Comparison of ENCODE assay signal across 9 mouse cellular contexts in the genomic region with DNA sequence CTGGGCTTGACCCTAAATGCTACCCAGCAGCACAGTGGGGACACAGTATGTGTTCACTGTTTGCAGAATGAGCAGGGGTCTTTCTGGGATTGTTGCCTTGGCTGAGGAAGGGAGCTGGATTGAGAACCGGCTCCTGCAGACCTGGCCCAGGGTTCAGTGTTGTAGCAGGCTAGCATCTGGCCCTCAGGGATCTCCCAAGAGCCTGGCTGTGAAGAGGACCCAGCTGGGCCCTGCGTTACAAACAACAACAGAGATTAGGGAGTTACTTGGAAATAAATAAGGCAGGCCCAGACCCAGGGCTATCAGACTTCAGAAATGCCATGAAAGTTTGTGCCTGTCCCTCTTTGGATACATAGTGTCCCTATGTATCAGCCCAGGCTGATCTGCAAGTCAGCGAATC. TPM values are rescaled to one million over a fixed set of nuclear protein-coding genes. Genes with fewer than 3 reads are reported as not detected.
A peak's percentile ranks its signal among the peaks of the same experiment; 100 is the strongest.
DNase-seq lines count a peak whose midpoint lies in the region; ATAC-seq and TF ChIP-seq lines count a peak whose summit lies in the region.
"Had no signal": no experiment of that assay in that cellular context is flagged by ENCODE, and none has a peak within 500 bp of the region (broad histone marks: within the 10 kb centered on the region; RNA-seq: fewer than 3 reads in every experiment).

No protein-coding gene starts in this region.

- DNase-seq in heart, adult 2 months, result no peak
- no peak for DNase-seq in heart, postnatal 10 days
- DNase-seq in kidney, postnatal 0 days (ENCODE audit: low spot score), result no peak
- no peak for DNase-seq in kidney, postnatal 4 days
- no peak for DNase-seq in embryonic facial prominence, embryonic 10.5 days (ENCODE audit: low spot score)
- no peak for DNase-seq in spleen, postnatal 36 days (ENCODE audit: low spot score in 2 of 2)
- no peak for DNase-seq in embryo, embryonic 11 days
- DNase-seq: cerebellum, adult 9-11 months had no signal

- no peak overlapping the region for H3K4me3 ChIP-seq in heart, adult 2 months
- no peak overlapping the region for H3K4me3 ChIP-seq in kidney, postnatal 0 days (replicated peaks; ENCODE audit: low read depth, low read length)
- H3K4me3 ChIP-seq in embryonic facial prominence, embryonic 10.5 days, result no peak overlapping the region
- H3K4me3 ChIP-seq in liver, embryonic 15.5 days (replicated peaks), result no peak overlapping the region

- no peak overlapping the region for H3K4me2 ChIP-seq in kidney, postnatal 0 days (ENCODE audit: low read length)
- peak overlapping the region; percentile 64; the same call in 1 of the 2 replicates for H3K4me2 ChIP-seq in liver, embryonic 15.5 days

- no peak; the same call in 1 of the 2 replicates for TF ChIP-seq CTCF in heart, adult 2 months (IDR thresholded peaks at IDR 0.05)
- TF ChIP-seq CTCF in kidney, postnatal 0 days (IDR thresholded peaks at IDR 0.05; ENCODE audit: low read depth), result no peak

- no peak for TF ChIP-seq EP300 in heart, adult 2 months (IDR thresholded peaks at IDR 0.05; ENCODE audit: insufficient read depth, low read depth, low read length)

- peak overlapping the region; percentile 6; the same call in 1 of the 2 replicates for H3K9ac ChIP-seq in heart, adult 2 months (ENCODE audit: low read depth, low read length)
- no peak overlapping the region for H3K9ac ChIP-seq in kidney, postnatal 0 days (ENCODE audit: low read depth, low read length)
- no peak overlapping the region for H3K9ac ChIP-seq in liver, embryonic 15.5 days

- H3K79me2 ChIP-seq in heart, adult 2 months (replicated peaks; ENCODE audit: control insufficient read depth, insufficient read depth, low read length), result peaks cover 3% of the 10 kb centered on the region; the same call in 1 of the 2 replicates

- ATAC-seq in kidney, postnatal 0 days (replicated peaks; ENCODE audit: low FRiP score, low read depth), result no peak
- ATAC-seq in liver, embryonic 15.5 days (ENCODE audit: insufficient read depth), result no peak

- intact Hi-C loops in heart, adult 2 months (cut with DNase I), result loop anchor here (1.0 kb wide), 1 partner anchor 10 kb away; no protein-coding TSS in a partner anchor
- intact Hi-C loops in heart, postnatal 10 days (cut with DNase I), result loop anchor here (2.0 kb wide), 1 partner anchor 13 kb away; no protein-coding TSS in a partner anchor

- H3K27me3 ChIP-seq in heart, adult 2 months (ENCODE audit: control insufficient read depth, insufficient read depth, low read length), result no peaks in the 10 kb centered on the region
- H3K27me3 ChIP-seq in kidney, postnatal 0 days (ENCODE audit: insufficient read depth, low read length), result no peaks in the 10 kb centered on the region
- no peaks in the 10 kb centered on the region for H3K27me3 ChIP-seq in embryonic facial prominence, embryonic 10.5 days (replicated peaks; ENCODE audit: low read depth, poor library complexity, severe bottlenecking)
- H3K27me3 ChIP-seq in liver, embryonic 15.5 days, result no peaks in the 10 kb centered on the region

- H3K9me3 ChIP-seq in kidney, postnatal 0 days (replicated peaks; ENCODE audit: low read length), result no peaks in the 10 kb centered on the region
- no peaks in the 10 kb centered on the region for H3K9me3 ChIP-seq in embryonic facial prominence, embryonic 10.5 days
- H3K9me3 ChIP-seq in liver, embryonic 15.5 days (replicated peaks), result no peaks in the 10 kb centered on the region

- 51% methylated on average over 3 of the region's 3 CpGs for WGBS in heart, adult 2 months
- WGBS in kidney, postnatal 0 days, result 43% methylated on average over 3 of the region's 3 CpGs
- 71% methylated on average over 3 of the region's 3 CpGs for WGBS in embryonic facial prominence, embryonic 10.5 days
- WGBS in liver, embryonic 15.5 days (ENCODE audit: insufficient replicate concordance), result 52% methylated on average over 3 of the region's 3 CpGs

- H3K36me3 ChIP-seq in heart, adult 2 months (ENCODE audit: control insufficient read depth, insufficient read depth, low read length), result no peaks in the 10 kb centered on the region
- no peaks in the 10 kb centered on the region for H3K36me3 ChIP-seq in kidney, postnatal 0 days (ENCODE audit: insufficient read depth, low read length)
- no peaks in the 10 kb centered on the region for H3K36me3 ChIP-seq in embryonic facial prominence, embryonic 10.5 days (replicated peaks)
- H3K36me3 ChIP-seq in liver, embryonic 15.5 days (replicated peaks), result no peaks in the 10 kb centered on the region

- H3K4me1 ChIP-seq in heart, adult 2 months (ENCODE audit: control insufficient read depth, insufficient read depth, low read length), result peaks cover 26% of the 10 kb centered on the region
- peaks cover 8% of the 10 kb centered on the region; the same call in 1 of the 2 replicates for H3K4me1 ChIP-seq in kidney, postnatal 0 days (replicated peaks; ENCODE audit: insufficient read depth, low read length)
- H3K4me1 ChIP-seq in embryonic facial prominence, embryonic 10.5 days, result peaks cover 41% of the 10 kb centered on the region
- peaks cover 43% of the 10 kb centered on the region for H3K4me1 ChIP-seq in liver, embryonic 15.5 days (replicated peaks)

- peak overlapping the region; percentile 95 for H3K27ac ChIP-seq in heart, adult 2 months
- 0 out of 2 replicates have a peak overlapping the region, but pooled peaks have one; percentile 9 for H3K27ac ChIP-seq in kidney, postnatal 0 days
- peak overlapping the region; percentile 85 for H3K27ac ChIP-seq in embryonic facial prominence, embryonic 10.5 days (replicated peaks)
- H3K27ac ChIP-seq in liver, embryonic 15.5 days (replicated peaks), result peak overlapping the region; percentile 69; the same call in 1 of the 2 replicates

- no peak for TF ChIP-seq POLR2A in heart, adult 2 months (IDR thresholded peaks at IDR 0.05; ENCODE audit: insufficient read depth, low read depth, low read length)

RNA-seq across cellular contexts. Expression of a gene that starts 0.7 kb away (rescaled TPM):
- 100 to 1,000 TPM; 113 to 122 TPM for total RNA-seq in heart, adult 2 months (2021)
- polyA plus RNA-seq in heart, adult 2 months (2012; rRNA removed), result 230 and 239 TPM in 2 replicates
- total RNA-seq in heart, postnatal 10 days (2021), result 100 to 1,000 TPM; 152 to 166 TPM
- polyA plus RNA-seq in kidney, postnatal 0 days (2015; fragmentation: Nextera tagmentation; extraction: Ambion mirVana), result 71.6 and 76.3 TPM in 2 replicates
- polyA plus RNA-seq in embryonic facial prominence, embryonic 10.5 days (2016; fragmentation: Nextera tagmentation; extraction: Ambion mirVana), result 23.7 and 25.5 TPM in 2 replicates
- polyA plus RNA-seq in liver, embryonic 15.5 days (2015; fragmentation: Nextera tagmentation; extraction: Ambion mirVana), result 23.5 and 29.5 TPM in 2 replicates

RNA-seq across cellular contexts. Expression of a gene that starts 24.1 kb away (rescaled TPM):
- total RNA-seq in heart, adult 2 months (2021), result 100 to 1,000 TPM; 606 to 670 TPM
- polyA plus RNA-seq in heart, adult 2 months (2012; rRNA removed), result 584 and 623 TPM in 2 replicates
- 100 to 1,000 TPM; 522 to 538 TPM for total RNA-seq in heart, postnatal 10 days (2021)
- polyA plus RNA-seq in kidney, postnatal 0 days (2015; fragmentation: Nextera tagmentation; extraction: Ambion mirVana), result 38.7 and 41.6 TPM in 2 replicates
- 20.5 and 24.7 TPM in 2 replicates for polyA plus RNA-seq in embryonic facial prominence, embryonic 10.5 days (2016; fragmentation: Nextera tagmentation; extraction: Ambion mirVana)
- 4.7 and 6.6 TPM in 2 replicates for polyA plus RNA-seq in liver, embryonic 15.5 days (2015; fragmentation: Nextera tagmentation; extraction: Ambion mirVana)

RNA-seq across cellular contexts. Expression of a gene that starts 46.1 kb away (rescaled TPM):
- total RNA-seq in heart, adult 2 months (2021), result 100 to 1,000 TPM; 107 to 125 TPM
- polyA plus RNA-seq in heart, adult 2 months (2012; rRNA removed), result 129 and 174 TPM in 2 replicates
- 100 to 1,000 TPM in 1 of 2 experiments, 10 to 100 TPM in 1; 87.9 to 103 TPM for total RNA-seq in heart, postnatal 10 days (2021)
- 13.7 and 15.3 TPM in 2 replicates for polyA plus RNA-seq in kidney, postnatal 0 days (2015; fragmentation: Nextera tagmentation; extraction: Ambion mirVana)
- polyA plus RNA-seq in embryonic facial prominence, embryonic 10.5 days (2016; fragmentation: Nextera tagmentation; extraction: Ambion mirVana), result 17.1 and 17.3 TPM in 2 replicates
- 11.6 and 11.7 TPM in 2 replicates for polyA plus RNA-seq in liver, embryonic 15.5 days (2015; fragmentation: Nextera tagmentation; extraction: Ambion mirVana)

RNA-seq across cellular contexts. Expression of a gene that starts 58.3 kb away (rescaled TPM):
- total RNA-seq in heart, adult 2 months (2021), result 1 to 10 TPM; 4.6 to 5.7 TPM
- polyA plus RNA-seq in heart, adult 2 months (2012; rRNA removed), result 17.8 and 18.0 TPM in 2 replicates
- 10 to 100 TPM in 1 of 2 experiments, 1 to 10 TPM in 1; 9.9 to 11.7 TPM for total RNA-seq in heart, postnatal 10 days (2021)
- 36.1 and 36.2 TPM in 2 replicates for polyA plus RNA-seq in kidney, postnatal 0 days (2015; fragmentation: Nextera tagmentation; extraction: Ambion mirVana)
- 33.5 and 35.5 TPM in 2 replicates for polyA plus RNA-seq in embryonic facial prominence, embryonic 10.5 days (2016; fragmentation: Nextera tagmentation; extraction: Ambion mirVana)
- polyA plus RNA-seq in liver, embryonic 15.5 days (2015; fragmentation: Nextera tagmentation; extraction: Ambion mirVana), result 41.2 and 51.2 TPM in 2 replicates

RNA-seq across cellular contexts. Expression of a gene that starts 58.8 kb away (rescaled TPM):
- 10 to 100 TPM; 16.2 to 17.8 TPM for total RNA-seq in heart, adult 2 months (2021)
- 25.2 and 28.6 TPM in 2 replicates for polyA plus RNA-seq in heart, adult 2 months (2012; rRNA removed)
- 10 to 100 TPM; 29.3 to 31.8 TPM for total RNA-seq in heart, postnatal 10 days (2021)
- polyA plus RNA-seq in kidney, postnatal 0 days (2015; fragmentation: Nextera tagmentation; extraction: Ambion mirVana), result 15.8 and 18.1 TPM in 2 replicates
- 25.1 and 26.4 TPM in 2 replicates for polyA plus RNA-seq in embryonic facial prominence, embryonic 10.5 days (2016; fragmentation: Nextera tagmentation; extraction: Ambion mirVana)
- 7.9 and 8.5 TPM in 2 replicates for polyA plus RNA-seq in liver, embryonic 15.5 days (2015; fragmentation: Nextera tagmentation; extraction: Ambion mirVana)

Comparison
In these comparisons a context has a peak if more than half of its experiments do, and no peak if none do; other contexts are left out.
1. H3K27ac ChIP-seq: peak in every context shown above with its lines; median percentile 95 in heart, adult 2 months; 85 in embryonic facial prominence, embryonic 10.5 days; 69 in liver, embryonic 15.5 days; 9 in kidney, postnatal 0 days.
2. RNA of a gene that starts 24.1 kb away (polyA plus RNA-seq): 584 to 623 TPM in heart, adult 2 months; 38.7 to 41.6 TPM in kidney, postnatal 0 days, 20.5 to 24.7 TPM in embryonic facial prominence, embryonic 10.5 days and 4.7 to 6.6 TPM in liver, embryonic 15.5 days; every median in the first group is over 10 times any median in the second.